15 mouse cellular contexts compared by ENCODE assay signal in the genomic region with DNA sequence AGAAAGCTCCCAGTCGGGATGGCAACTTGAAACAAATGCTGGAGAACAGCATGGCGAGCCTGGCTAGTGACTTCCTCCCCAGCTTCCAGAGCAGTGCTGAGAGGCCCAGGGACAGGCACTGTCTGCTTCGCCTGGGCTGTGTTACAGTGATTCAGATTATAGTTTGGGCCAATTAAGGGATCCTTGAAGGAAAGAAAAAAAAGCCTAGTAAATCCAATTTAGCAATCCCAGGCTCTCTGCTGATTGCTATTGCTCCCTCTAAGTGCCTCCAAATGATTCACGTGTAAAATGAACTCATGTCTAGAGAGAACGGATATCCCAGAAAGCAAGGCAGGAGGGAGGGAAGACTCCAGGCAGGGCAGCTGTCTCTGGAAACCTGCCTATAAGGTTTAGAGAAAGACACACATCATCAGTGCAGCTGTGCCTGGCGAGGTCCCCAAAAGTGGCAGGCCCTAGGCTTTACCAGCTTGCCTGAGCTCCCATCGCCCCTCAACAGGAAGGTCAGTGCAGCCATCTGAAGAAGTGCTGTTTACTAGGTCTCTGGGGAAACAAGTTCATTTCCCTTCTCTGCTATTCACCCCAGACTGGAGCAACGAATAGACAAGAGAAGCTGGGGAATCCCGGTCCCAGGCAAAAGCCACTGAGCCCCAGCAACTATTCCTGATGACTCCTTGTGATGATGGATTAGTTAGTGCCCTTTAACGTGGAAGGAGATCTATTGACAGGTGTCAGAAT. TPM values are rescaled to one million over a fixed set of nuclear protein-coding genes. Genes with fewer than 3 reads are reported as not detected.
DNase-seq lines count a peak whose midpoint lies in the region; ATAC-seq and TF ChIP-seq lines count a peak whose summit lies in the region.
"Had no signal": no experiment of that assay in that cellular context is flagged by ENCODE, and none has a peak within 500 bp of the region (broad histone marks: within the 10 kb centered on the region; RNA-seq: fewer than 3 reads in every experiment).

No protein-coding gene starts in this region.

- H3K4me3 ChIP-seq in forebrain, postnatal 0 days (ENCODE audit: low read depth, low read length) = no peak overlapping the region
- H3K4me3 ChIP-seq in forebrain, embryonic 14.5 days (ENCODE audit: low read depth, low read length) = no peak overlapping the region
- H3K4me3 ChIP-seq in hindbrain, embryonic 13.5 days = no peak overlapping the region
- no peak overlapping the region for H3K4me3 ChIP-seq in hindbrain, embryonic 14.5 days (replicated peaks; ENCODE audit: low read length)
- no peak overlapping the region for H3K4me3 ChIP-seq in olfactory bulb, adult 2 months (ENCODE audit: insufficient read depth, low read depth, low read length)
- H3K4me3 ChIP-seq: hindbrain, embryonic 15.5 days; limb, embryonic 10.5 days; liver, embryonic 13.5 days; neural tube, embryonic 13.5 days; stomach, embryonic 15.5 days had no signal

- no peak overlapping the region for H3K4me2 ChIP-seq in forebrain, postnatal 0 days (ENCODE audit: low read depth)
- no peak overlapping the region for H3K4me2 ChIP-seq in forebrain, embryonic 14.5 days (ENCODE audit: low read length)
- H3K4me2 ChIP-seq in hindbrain, embryonic 13.5 days = no peak overlapping the region
- H3K4me2 ChIP-seq in hindbrain, embryonic 14.5 days (replicated peaks) = no peak overlapping the region
- H3K4me2 ChIP-seq: hindbrain, embryonic 15.5 days; liver, embryonic 13.5 days; neural tube, embryonic 13.5 days; stomach, embryonic 15.5 days had no signal

- H3K27ac ChIP-seq in forebrain, postnatal 0 days (ENCODE audit: low read depth, low read length) = no peak overlapping the region
- no peak overlapping the region for H3K27ac ChIP-seq in forebrain, embryonic 14.5 days (ENCODE audit: low read depth, low read length)
- H3K27ac ChIP-seq in hindbrain, embryonic 13.5 days = peak overlapping the region; percentile 3; the same call in 1 of the 2 replicates
- H3K27ac ChIP-seq in hindbrain, embryonic 14.5 days = no peak overlapping the region
- peak overlapping the region; percentile 65 for H3K27ac ChIP-seq in olfactory bulb, adult 2 months (ENCODE audit: insufficient read depth, low read depth, low read length)
- H3K27ac ChIP-seq: hindbrain, embryonic 15.5 days; limb, embryonic 10.5 days; liver, embryonic 13.5 days; neural tube, embryonic 13.5 days; stomach, embryonic 15.5 days had no signal

- intact Hi-C loops in left cerebral cortex, postnatal 4 days (cut with DNase I) = no loop called here

- 69% methylated on average over 10 of the region's 10 CpGs for WGBS in forebrain, postnatal 0 days
- WGBS in forebrain, embryonic 14.5 days = 76% methylated on average over 10 of the region's 10 CpGs
- 86% methylated on average over 10 of the region's 10 CpGs for WGBS in hindbrain, embryonic 13.5 days
- WGBS in hindbrain, embryonic 14.5 days = 82% methylated on average over 10 of the region's 10 CpGs
- WGBS in olfactory bulb, adult 2 months = 35% methylated on average over 10 of the region's 10 CpGs

- DNase-seq in forebrain, postnatal 0 days = no peak
- no peak for DNase-seq in forebrain, embryonic 14.5 days (ENCODE audit: low spot score)
- DNase-seq in hindbrain, embryonic 14.5 days (ENCODE audit: low spot score) = no peak
- peak; percentile 44 to 61 for DNase-seq in spleen, adult 18-20 months
- DNase-seq in spleen, postnatal 10 days (ENCODE audit: low spot score in 2 of 2) = no peak
- no peak for DNase-seq in left cerebral cortex, postnatal 4 days
- DNase-seq: cerebellum, postnatal 10 days; kidney, adult 18-20 months; liver, embryonic 13.5 days had no signal

- no peaks in the 10 kb centered on the region for H3K4me1 ChIP-seq in forebrain, postnatal 0 days (ENCODE audit: insufficient read depth)
- H3K4me1 ChIP-seq in forebrain, embryonic 14.5 days (ENCODE audit: control insufficient read depth, insufficient read depth, low read length) = peaks cover 18% of the 10 kb centered on the region; the same call in 1 of the 2 replicates
- peaks cover 10% of the 10 kb centered on the region for H3K4me1 ChIP-seq in hindbrain, embryonic 13.5 days (replicated peaks)
- no peaks in the 10 kb centered on the region for H3K4me1 ChIP-seq in hindbrain, embryonic 14.5 days (replicated peaks; ENCODE audit: control insufficient read depth, insufficient read depth, low read length)
- peaks cover 36% of the 10 kb centered on the region for H3K4me1 ChIP-seq in olfactory bulb, adult 2 months (ENCODE audit: control insufficient read depth, insufficient read depth, low read length)
- H3K4me1 ChIP-seq: limb, embryonic 10.5 days; stomach, embryonic 15.5 days had no signal

- peak; percentile 38; the same call in 1 of the 2 replicates for ATAC-seq in forebrain, postnatal 0 days
- ATAC-seq in forebrain, embryonic 14.5 days = no peak
- ATAC-seq in hindbrain, embryonic 13.5 days (ENCODE audit: low FRiP score) = no peak
- ATAC-seq in hindbrain, embryonic 14.5 days (ENCODE audit: low FRiP score) = no peak

- no peak overlapping the region for H3K9ac ChIP-seq in forebrain, postnatal 0 days
- H3K9ac ChIP-seq in forebrain, embryonic 14.5 days (ENCODE audit: low read length) = no peak overlapping the region
- H3K9ac ChIP-seq in hindbrain, embryonic 13.5 days = no peak overlapping the region
- H3K9ac ChIP-seq in hindbrain, embryonic 14.5 days = no peak overlapping the region
- H3K9ac ChIP-seq: hindbrain, embryonic 15.5 days; liver, embryonic 13.5 days; neural tube, embryonic 13.5 days; stomach, embryonic 15.5 days had no signal

- TF ChIP-seq CTCF in forebrain, postnatal 0 days (IDR thresholded peaks at IDR 0.05; ENCODE audit: low read depth) = no peak
- no peak for TF ChIP-seq CTCF in olfactory bulb, adult 2 months (IDR thresholded peaks at IDR 0.05; ENCODE audit: insufficient read depth, low read depth, low read length)

- peaks cover 38% of the 10 kb centered on the region for H3K36me3 ChIP-seq in forebrain, postnatal 0 days (ENCODE audit: insufficient read depth)
- H3K36me3 ChIP-seq in forebrain, embryonic 14.5 days (ENCODE audit: control insufficient read depth, insufficient read depth, low read length) = peaks cover 53% of the 10 kb centered on the region
- H3K36me3 ChIP-seq in hindbrain, embryonic 13.5 days = peaks cover 55% of the 10 kb centered on the region
- peaks cover 69% of the 10 kb centered on the region for H3K36me3 ChIP-seq in hindbrain, embryonic 14.5 days (replicated peaks; ENCODE audit: control insufficient read depth, insufficient read depth)

- no peaks in the 10 kb centered on the region for H3K27me3 ChIP-seq in forebrain, postnatal 0 days (ENCODE audit: insufficient read depth, low read length)
- H3K27me3 ChIP-seq in forebrain, embryonic 14.5 days (replicated peaks; ENCODE audit: control insufficient read depth, insufficient read depth, low read length) = no peaks in the 10 kb centered on the region
- H3K27me3 ChIP-seq in hindbrain, embryonic 13.5 days = no peaks in the 10 kb centered on the region
- H3K27me3 ChIP-seq in hindbrain, embryonic 14.5 days (ENCODE audit: control insufficient read depth, insufficient read depth, low read length) = no peaks in the 10 kb centered on the region
- H3K27me3 ChIP-seq: hindbrain, embryonic 15.5 days; liver, embryonic 13.5 days; neural tube, embryonic 13.5 days; stomach, embryonic 15.5 days had no signal

- no peaks in the 10 kb centered on the region for H3K9me3 ChIP-seq in forebrain, postnatal 0 days (ENCODE audit: low read length)
- H3K9me3 ChIP-seq in forebrain, embryonic 14.5 days (replicated peaks; ENCODE audit: control insufficient read depth, low read length) = no peaks in the 10 kb centered on the region
- no peaks in the 10 kb centered on the region for H3K9me3 ChIP-seq in hindbrain, embryonic 13.5 days
- H3K9me3 ChIP-seq in hindbrain, embryonic 14.5 days (ENCODE audit: control insufficient read depth, low read length) = no peaks in the 10 kb centered on the region
- H3K9me3 ChIP-seq: hindbrain, embryonic 15.5 days; limb, embryonic 10.5 days; liver, embryonic 13.5 days; neural tube, embryonic 13.5 days; stomach, embryonic 15.5 days had no signal

- no peak for TF ChIP-seq POLR2A in olfactory bulb, adult 2 months (IDR thresholded peaks at IDR 0.05; ENCODE audit: insufficient read depth, low read depth, low read length)

RNA-seq across cellular contexts. Expression of a gene that starts 25.0 kb away (rescaled TPM):
- total RNA-seq in forebrain, postnatal 0 days (2014; rRNA removed) = 11.4 and 16.9 TPM in 2 replicates
- polyA plus RNA-seq in forebrain, postnatal 0 days (2015; fragmentation: Nextera tagmentation; extraction: Ambion mirVana) = 20.7 and 24.0 TPM in 2 replicates
- 41.4 and 44.5 TPM in 2 replicates for polyA plus RNA-seq in forebrain, embryonic 14.5 days (2014; fragmentation: Nextera tagmentation; extraction: Ambion mirVana)
- 36.4 and 40.6 TPM in 2 replicates for polyA plus RNA-seq in hindbrain, embryonic 13.5 days (2015; fragmentation: Nextera tagmentation; extraction: Ambion mirVana)
- 23.9 and 27.2 TPM in 2 replicates for polyA plus RNA-seq in hindbrain, embryonic 14.5 days (2014; fragmentation: Nextera tagmentation; extraction: Ambion mirVana)
- polyA plus RNA-seq in olfactory bulb, adult 2 months (2012; ENCODE audit: insufficient read depth, insufficient read length, low replicate concordance, missing spikeins) = not detected in 2 replicates
- total RNA-seq in left cerebral cortex, postnatal 4 days (2021) = 10 to 100 TPM; 12.1 to 13.8 TPM

RNA-seq across cellular contexts. Expression of a gene that starts 30.3 kb away (rescaled TPM):
- 324 and 367 TPM in 2 replicates for total RNA-seq in forebrain, postnatal 0 days (2014; rRNA removed)
- polyA plus RNA-seq in forebrain, postnatal 0 days (2015; fragmentation: Nextera tagmentation; extraction: Ambion mirVana) = 179 and 198 TPM in 2 replicates
- 170 and 171 TPM in 2 replicates for polyA plus RNA-seq in forebrain, embryonic 14.5 days (2014; fragmentation: Nextera tagmentation; extraction: Ambion mirVana)
- polyA plus RNA-seq in hindbrain, embryonic 13.5 days (2015; fragmentation: Nextera tagmentation; extraction: Ambion mirVana) = 145 TPM in 2 replicates
- 147 and 158 TPM in 2 replicates for polyA plus RNA-seq in hindbrain, embryonic 14.5 days (2014; fragmentation: Nextera tagmentation; extraction: Ambion mirVana)
- polyA plus RNA-seq in olfactory bulb, adult 2 months (2012; ENCODE audit: insufficient read depth, insufficient read length, low replicate concordance, missing spikeins) = 106 TPM in 1 of 2 replicates, not detected in the other
- total RNA-seq in left cerebral cortex, postnatal 4 days (2021) = 100 to 1,000 TPM; 269 to 310 TPM

RNA-seq across cellular contexts. Expression of a gene that starts 43.4 kb away (rescaled TPM):
- 40.5 and 43.8 TPM in 2 replicates for total RNA-seq in forebrain, postnatal 0 days (2014; rRNA removed)
- 26.8 and 29.9 TPM in 2 replicates for polyA plus RNA-seq in forebrain, postnatal 0 days (2015; fragmentation: Nextera tagmentation; extraction: Ambion mirVana)
- polyA plus RNA-seq in forebrain, embryonic 14.5 days (2014; fragmentation: Nextera tagmentation; extraction: Ambion mirVana) = 23.8 and 25.0 TPM in 2 replicates
- 25.7 and 27.9 TPM in 2 replicates for polyA plus RNA-seq in hindbrain, embryonic 13.5 days (2015; fragmentation: Nextera tagmentation; extraction: Ambion mirVana)
- 29.9 and 32.6 TPM in 2 replicates for polyA plus RNA-seq in hindbrain, embryonic 14.5 days (2014; fragmentation: Nextera tagmentation; extraction: Ambion mirVana)
- polyA plus RNA-seq in olfactory bulb, adult 2 months (2012; ENCODE audit: insufficient read depth, insufficient read length, low replicate concordance, missing spikeins) = not detected in 2 replicates
- total RNA-seq in left cerebral cortex, postnatal 4 days (2021) = 10 to 100 TPM; 39.4 to 39.7 TPM

Comparison
In these comparisons a context has a peak if more than half of its experiments do, and no peak if none do; other contexts are left out.
1. DNase-seq: peak in spleen, adult 18-20 months (2 of 2); none in forebrain, postnatal 0 days (single experiment), forebrain, embryonic 14.5 days (single experiment), hindbrain, embryonic 14.5 days (single experiment), spleen, postnatal 10 days (0 of 2) and left cerebral cortex, postnatal 4 days (single experiment).
2. H3K27ac ChIP-seq: peak in hindbrain, embryonic 13.5 days (single experiment) and olfactory bulb, adult 2 months (single experiment); none in forebrain, postnatal 0 days (single experiment), forebrain, embryonic 14.5 days (single experiment) and hindbrain, embryonic 14.5 days (single experiment).